Mouse (Mus musculus) embryonic facial prominence, embryonic 15.5 days (tissue): ENCODE data around the gene Ints13. TPM values are rescaled to one million over a fixed set of nuclear protein-coding genes. Genes with fewer than 3 reads are reported as not detected.

Source experiments
- ATAC-seq: fragments of 200-750 bp; cut with Nextera tagmentation; 2 replicates; pipeline ENCODE4 v1.8.0; 2017; ENCODE audit warnings: low read depth, moderate TSS enrichment; ENCODE audit not compliant: insufficient number of reproducible peaks, low FRiP score, low TSS enrichment
- H3K27ac ChIP-seq: fragments of 300-500 bp; sonication (generic); replicated peaks from 2 replicates; pipeline ENCODE4 v1.5.1; 2015; ENCODE audit warnings: mild to moderate bottlenecking, inconsistent platforms
- H3K27me3 ChIP-seq: fragments of 300-500 bp; sonication (generic); 2 replicates; pipeline ENCODE4 v1.6.1; 2015; ENCODE audit warnings: inconsistent platforms
- H3K36me3 ChIP-seq: fragments of 300-500 bp; sonication (generic); 2 replicates; pipeline ENCODE4 v1.6.1; 2015; ENCODE audit warnings: mild to moderate bottlenecking, inconsistent platforms
- H3K4me1 ChIP-seq: fragments of 300-500 bp; sonication (generic); 2 replicates; pipeline ENCODE4 v1.6.1; 2015; ENCODE audit warnings: inconsistent platforms
- H3K4me2 ChIP-seq: fragments of 300-500 bp; sonication (generic); replicated peaks from 2 replicates; pipeline ENCODE4 v1.6.1; 2015; ENCODE audit warnings: mild to moderate bottlenecking, inconsistent platforms
- H3K4me3 ChIP-seq: fragments of 300-500 bp; sonication (generic); replicated peaks from 2 replicates; pipeline ENCODE4 v1.5.1; 2015; ENCODE audit warnings: mild to moderate bottlenecking, inconsistent platforms
- H3K9ac ChIP-seq: fragments of 300-500 bp; sonication (generic); 2 replicates; pipeline ENCODE4 v1.6.1; 2015; ENCODE audit warnings: inconsistent platforms
- H3K9me3 ChIP-seq: fragments of 300-500 bp; sonication (generic); replicated peaks from 2 replicates; pipeline ENCODE4 v1.6.1; 2016; ENCODE audit warnings: inconsistent platforms
- WGBS: fragments of 180-500 bp; shearing (Covaris S2); methylation state at CpG from one replicate; pipeline ENCODE4 v1.1.7; 2015; 5-methylcytosine and 5-hydroxymethylcytosine counted together
- polyA plus RNA-seq: library from polyadenylated mRNA; unstranded; fragments of >200 nt; fragmentation: Nextera tagmentation; extraction: Ambion mirVana; gene quantifications from 2 replicates; pipeline ENCODE4 v1.2.1, GENCODE M21; 2015

Gene Ints13
- polyA plus RNA-seq, 1 experiment from 2014 or later = 56.2 TPM

GRCm38 (mm10) chr6:146515936-146516335 lies 61.7 kb downstream of the Ints13 start:
- no peaks in the 10 kb centered on the region for H3K36me3 ChIP-seq
- H3K9me3 ChIP-seq = no peaks in the 10 kb centered on the region
- WGBS = 75% methylated on average over 6 of the region's 6 CpGs
- no peak for ATAC-seq
- H3K9ac ChIP-seq = no peak overlapping the region
- H3K4me3 ChIP-seq = no peak overlapping the region
- H3K4me2 ChIP-seq = no peak overlapping the region
- H3K4me1 ChIP-seq = no peaks in the 10 kb centered on the region
- no peak overlapping the region for H3K27ac ChIP-seq
- H3K27me3 ChIP-seq = no peaks in the 10 kb centered on the region

- Histone ChIP-seq H3K9ac (no peak overlapping the region), H3K9me3 (no peaks in the 10 kb centered on the region), H3K4me1 (no peaks in the 10 kb centered on the region), H3K27ac (no peak overlapping the region; the same call in 1 of the 2 replicates), H3K27me3 (no peaks in the 10 kb centered on the region), H3K36me3 (no peaks in the 10 kb centered on the region), H3K4me2 (no peak overlapping the region), H3K4me3 (no peak overlapping the region)
- WGBS = 47% methylated on average over 7 of the region's 7 CpGs
- no peak for ATAC-seq
These were observed 63.1 kb downstream of the Ints13 start for GRCm38 (mm10) chr6:146514531-146514948.

DNA sequence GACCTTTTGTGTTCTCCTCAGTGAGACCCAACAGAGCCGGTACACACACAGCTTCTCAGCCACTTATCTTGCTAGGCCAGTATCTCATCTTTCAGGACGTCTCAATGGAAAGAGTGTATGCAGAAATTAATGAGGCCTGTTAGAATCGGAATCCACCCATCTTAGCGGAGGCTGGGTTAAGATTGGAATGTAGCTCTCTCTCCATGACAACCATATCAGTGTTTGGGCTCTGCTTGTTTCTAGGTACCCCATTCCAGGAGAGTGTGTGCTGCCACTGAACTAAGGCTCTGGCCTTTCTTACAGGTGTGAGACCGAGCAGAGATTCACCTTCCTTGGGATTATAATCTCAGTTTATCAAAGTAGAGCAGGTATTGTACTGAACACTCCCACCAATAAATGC lies 63.7 kb downstream of the Ints13 start:
- Histone ChIP-seq H3K9me3 (no peaks in the 10 kb centered on the region), H3K4me2 (no peak overlapping the region), H3K27ac (no peak overlapping the region), H3K9ac (no peak overlapping the region), H3K27me3 (no peaks in the 10 kb centered on the region), H3K4me3 (no peak overlapping the region), H3K4me1 (no peaks in the 10 kb centered on the region), H3K36me3 (no peaks in the 10 kb centered on the region)
- 59% methylated on average over 5 of the region's 5 CpGs for WGBS
- no peak for ATAC-seq

- Histone ChIP-seq H3K4me3 (no peak overlapping the region), H3K36me3 (no peaks in the 10 kb centered on the region), H3K27me3 (no peaks in the 10 kb centered on the region), H3K9ac (no peak overlapping the region), H3K27ac (no peak overlapping the region), H3K9me3 (no peaks in the 10 kb centered on the region), H3K4me2 (no peak overlapping the region), H3K4me1 (no peaks in the 10 kb centered on the region)
- no peak for ATAC-seq
- WGBS = 80% methylated on average over 8 of the region's 8 CpGs
These were observed 64.3 kb downstream of the Ints13 start for GRCm38 (mm10) chr6:146513384-146513783.

GRCm38 (mm10) chr6:146511511-146511910 lies 66.1 kb downstream of the Ints13 start:
- H3K9ac ChIP-seq = no peak overlapping the region
- H3K4me2 ChIP-seq = no peak overlapping the region
- no peaks in the 10 kb centered on the region for H3K36me3 ChIP-seq
- no peak overlapping the region for H3K4me3 ChIP-seq
- no peaks in the 10 kb centered on the region for H3K9me3 ChIP-seq
- no peaks in the 10 kb centered on the region for H3K27me3 ChIP-seq
- H3K27ac ChIP-seq = no peak overlapping the region
- ATAC-seq = no peak
- WGBS = 77% methylated on average over 8 of the region's 8 CpGs
- H3K4me1 ChIP-seq = no peaks in the 10 kb centered on the region

DNA sequence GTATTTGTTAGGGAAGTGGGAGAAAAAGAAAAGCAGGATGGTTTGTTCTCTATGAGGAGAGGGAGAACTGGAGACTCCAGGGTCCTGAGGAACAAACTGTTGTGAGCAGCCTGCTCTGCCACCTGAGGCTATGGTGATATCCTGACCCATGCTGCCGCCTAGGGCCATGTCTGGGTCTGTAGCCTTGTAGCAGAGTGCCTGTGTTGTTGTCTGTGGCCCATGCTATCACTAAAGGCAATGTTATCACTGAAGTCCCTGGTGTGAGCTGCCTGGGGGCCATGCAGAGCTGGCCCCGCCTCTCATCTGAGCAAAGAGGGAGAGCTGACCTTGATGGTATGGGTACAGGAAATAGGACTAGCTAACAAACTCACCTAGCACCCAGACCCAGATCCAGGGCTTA lies 67.7 kb downstream of the Ints13 start:
- no peak for ATAC-seq

GRCm38 (mm10) chr6:146504459-146504858 lies 73.2 kb downstream of the Ints13 start:
- H3K36me3 ChIP-seq = no peaks in the 10 kb centered on the region
- H3K9ac ChIP-seq = no peak overlapping the region
- no peak overlapping the region for H3K4me2 ChIP-seq
- ATAC-seq = no peak
- no peak overlapping the region for H3K27ac ChIP-seq
- no peaks in the 10 kb centered on the region for H3K9me3 ChIP-seq
- WGBS = 82% methylated on average over 2 of the region's 2 CpGs
- H3K4me1 ChIP-seq = peaks cover 15% of the 10 kb centered on the region
- no peak overlapping the region for H3K4me3 ChIP-seq
- H3K27me3 ChIP-seq = peaks cover 9% of the 10 kb centered on the region; the same call in 1 of the 2 replicates

More for the DNA sequence above, 67.7 kb downstream of the Ints13 start:
- Histone ChIP-seq H3K4me2 (no peak overlapping the region), H3K27me3 (no peaks in the 10 kb centered on the region), H3K4me1 (no peaks in the 10 kb centered on the region), H3K9ac (no peak overlapping the region), H3K9me3 (no peaks in the 10 kb centered on the region), H3K36me3 (no peaks in the 10 kb centered on the region), H3K27ac (no peak overlapping the region), H3K4me3 (no peak overlapping the region)
- 78% methylated on average over 2 of the region's 2 CpGs for WGBS

DNA sequence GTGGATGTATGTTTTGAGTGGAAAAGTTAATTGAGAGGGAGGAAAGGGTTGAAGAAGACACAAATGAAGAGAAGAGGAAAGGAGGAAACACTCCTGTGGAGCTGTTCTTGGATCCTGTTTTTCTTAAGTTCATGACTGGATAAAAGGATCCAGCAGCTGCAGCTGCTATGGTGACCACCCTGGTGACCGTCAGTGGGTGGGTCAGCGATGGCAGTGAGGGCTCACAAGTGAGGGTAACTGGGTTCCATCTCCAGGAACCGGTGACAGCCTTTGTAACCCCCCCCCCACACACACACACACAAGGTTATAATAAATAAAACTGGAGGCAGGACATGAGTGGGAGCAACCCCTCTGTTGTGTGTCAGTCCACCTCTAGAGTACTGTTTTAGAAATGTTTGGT lies 74.8 kb downstream of the Ints13 start:
- Histone ChIP-seq H3K4me2 (peak overlapping the region; percentile 98), H3K9me3 (no peaks in the 10 kb centered on the region), H3K4me3 (peak overlapping the region; percentile 78), H3K27me3 (peaks cover 9% of the 10 kb centered on the region; the same call in 1 of the 2 replicates), H3K4me1 (peaks cover 15% of the 10 kb centered on the region), H3K36me3 (no peaks in the 10 kb centered on the region), H3K9ac (no peak overlapping the region), H3K27ac (no peak overlapping the region)
- no peak for ATAC-seq
- 53% methylated on average over 3 of the region's 3 CpGs for WGBS

- ATAC-seq = peak; percentile 94
- Histone ChIP-seq H3K36me3 (no peaks in the 10 kb centered on the region), H3K9ac (peak within 1 kb of the TSS; percentile 47), H3K4me2 (peak within 1 kb of the TSS; percentile 98), H3K4me3 (peak within 1 kb of the TSS; percentile 78), H3K9me3 (no peaks in the 10 kb centered on the region), H3K27ac (peak within 1 kb of the TSS; percentile 71), H3K4me1 (peaks cover 15% of the 10 kb centered on the region), H3K27me3 (peaks cover 9% of the 10 kb centered on the region; the same call in 1 of the 2 replicates)
- under 1% methylated on average over 68 of the region's 70 CpGs for WGBS
These were observed 75.5 kb downstream of the Ints13 start, which contains the start of gene Itpr2 for GRCm38 (mm10) chr6:146501866-146502804. TSS of gene Itpr2 (minus strand) at chr6:146502223.

DNA sequence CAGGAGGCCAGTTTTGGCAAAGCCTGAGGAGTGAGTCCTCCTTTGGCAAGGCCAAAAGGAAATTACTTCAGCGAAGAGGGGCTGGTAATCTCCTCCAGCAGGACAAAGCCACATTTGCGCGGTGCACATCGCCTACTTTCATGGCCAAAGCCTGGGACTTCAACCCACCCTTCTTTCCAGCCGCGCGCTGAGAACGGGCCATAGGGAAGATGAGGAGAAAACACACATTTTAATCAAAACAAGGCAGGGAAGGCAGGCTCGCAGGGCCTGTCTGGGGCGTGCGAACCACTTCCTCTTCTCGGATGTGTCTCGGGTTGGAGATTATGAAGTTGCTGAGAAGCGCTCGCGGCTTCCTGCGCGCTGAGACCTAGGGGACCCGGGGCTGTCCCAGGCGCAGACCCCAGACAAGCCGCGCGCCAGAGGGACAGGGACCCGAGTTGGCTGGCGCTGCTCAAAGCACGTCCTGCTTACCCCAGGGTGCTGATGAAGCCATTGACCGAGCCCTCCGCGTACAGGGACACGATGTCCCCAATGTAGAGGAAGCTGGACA lies 76.2 kb downstream of the Ints13 start:
- peaks cover 15% of the 10 kb centered on the region for H3K4me1 ChIP-seq
- WGBS = 2% methylated on average over 30 of the region's 30 CpGs
- no peaks in the 10 kb centered on the region for H3K36me3 ChIP-seq
- peak overlapping the region; percentile 78 for H3K4me3 ChIP-seq
- no peaks in the 10 kb centered on the region for H3K9me3 ChIP-seq
- ATAC-seq = 0 out of 2 replicates have a peak, but pooled peaks have one; percentile 12
- H3K9ac ChIP-seq = peak overlapping the region; percentile 47
- peak overlapping the region; percentile 98 for H3K4me2 ChIP-seq
- H3K27ac ChIP-seq = peak overlapping the region; percentile 71
- peaks cover 9% of the 10 kb centered on the region; the same call in 1 of the 2 replicates for H3K27me3 ChIP-seq

- WGBS = 71% methylated on average over 5 of the region's 5 CpGs
- Histone ChIP-seq H3K4me2 (peak overlapping the region; percentile 98), H3K4me3 (peak overlapping the region; percentile 78), H3K9ac (no peak overlapping the region), H3K9me3 (no peaks in the 10 kb centered on the region), H3K27me3 (peaks cover 9% of the 10 kb centered on the region; the same call in 1 of the 2 replicates), H3K4me1 (peaks cover 15% of the 10 kb centered on the region), H3K36me3 (no peaks in the 10 kb centered on the region), H3K27ac (no peak overlapping the region)
- ATAC-seq = no peak
These were observed 76.9 kb downstream of the Ints13 start for GRCm38 (mm10) chr6:146500771-146501170.
